Mouse (Mus musculus) cerebellum, adult 2 months (tissue): ENCODE measurements around the gene Prkx.
A peak's percentile ranks its signal among the peaks of the same experiment; 100 is the strongest.

Experiments used
- CTCF ChIP-seq: fragments of 200-500 bp; IDR thresholded peaks from 2 replicates; pipeline ENCODE4 v1.5.1; 2011; ENCODE audit warnings: low read depth, mild to moderate bottlenecking, control low read depth, low read length, moderate library complexity, borderline replicate concordance; ENCODE audit not compliant: insufficient read depth
- POLR2A ChIP-seq: fragments of 200-500 bp; IDR thresholded peaks from 2 replicates; pipeline ENCODE4 v1.6.1; 2011; ENCODE audit warnings: low read length, control low read depth, borderline replicate concordance; ENCODE audit not compliant: insufficient read depth

DNA sequence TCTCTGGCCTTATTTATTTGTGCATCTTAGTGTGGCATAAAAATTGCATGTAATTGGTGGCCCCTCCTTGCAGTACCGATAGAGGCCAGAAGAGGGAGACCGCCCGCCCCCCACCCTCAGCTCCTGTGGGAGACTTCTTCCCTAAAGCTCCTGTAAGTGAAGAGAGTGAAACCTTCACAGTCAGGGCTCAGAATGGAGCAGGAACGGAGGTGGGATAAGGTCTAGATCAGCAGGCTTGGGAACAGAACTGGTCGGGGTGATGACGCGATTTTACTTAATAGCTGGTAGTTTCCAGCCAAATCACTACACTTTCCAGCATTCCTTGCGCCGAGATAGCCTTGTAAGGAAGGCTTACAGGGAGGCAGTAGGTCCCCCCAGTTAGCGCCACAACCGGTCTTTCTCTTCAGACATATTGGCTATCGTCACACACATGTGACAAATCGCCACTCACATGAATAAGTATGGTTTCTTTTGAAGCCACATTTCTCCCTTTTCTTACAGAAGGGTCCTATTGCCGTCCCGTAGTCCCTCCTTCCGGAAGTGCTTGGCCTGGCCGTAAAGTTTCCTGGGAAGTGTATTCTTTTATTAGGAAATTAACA is 14.6 kb upstream of the Prkx start:
- TF ChIP-seq CTCF (peak; percentile 56), POLR2A (no peak)
